Mouse (Mus musculus) embryo, embryonic 11 days (tissue): Measurements from ENCODE around the gene Zfp638.

ENCODE experiments used
- DNase-seq: peaks from one replicate; pipeline ENCODE4 v3.0.0-alpha.2; 2015

Zfp638 gene

GRCm38 (mm10) chr6:83890281-83891015, 23.5 kb downstream of the Zfp638 start:
- no peak for DNase-seq

DNA sequence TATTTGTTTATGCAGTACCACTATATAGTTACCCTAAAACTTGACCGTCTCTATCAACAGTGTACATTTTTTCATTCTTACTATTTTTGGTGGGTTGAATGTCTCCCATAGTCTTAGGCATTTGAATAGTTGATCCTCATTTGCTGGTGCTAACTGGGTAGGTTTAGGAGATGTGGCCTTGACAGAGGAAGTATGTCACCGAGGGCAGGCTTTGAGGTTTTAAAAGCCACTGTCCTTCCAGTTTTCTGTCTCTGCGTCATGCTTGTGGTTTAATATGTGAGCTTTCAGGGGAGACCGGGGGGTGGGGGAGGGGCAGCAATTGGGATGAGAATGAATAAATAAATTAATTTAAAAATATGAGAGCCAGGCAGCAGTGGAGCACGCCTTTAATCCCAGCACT, 24.3 kb downstream of the Zfp638 start:
- no peak for DNase-seq

GRCm38 (mm10) chr6:83891687-83892086, 24.8 kb downstream of the Zfp638 start:
- DNase-seq = no peak

DNA sequence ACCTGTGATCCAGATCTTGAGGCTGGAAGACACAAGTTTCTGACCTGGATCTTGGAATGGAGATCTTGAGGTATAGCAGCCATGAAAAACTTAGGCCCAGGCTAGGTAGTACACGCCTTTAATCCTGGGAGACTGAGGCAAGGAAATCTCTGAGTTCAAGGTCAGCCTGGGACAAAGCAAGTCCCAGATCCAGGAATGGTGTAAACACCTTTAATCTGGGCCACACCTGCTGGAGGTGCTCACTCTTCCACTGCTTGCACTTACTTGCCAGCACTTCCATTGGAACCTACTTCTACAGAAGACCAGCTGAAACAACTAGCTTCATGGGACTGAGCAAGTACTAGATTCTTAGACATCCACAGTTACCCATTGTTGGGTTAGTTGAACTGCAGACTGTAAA, 26.2 kb downstream of the Zfp638 start:
- no peak for DNase-seq

DNA sequence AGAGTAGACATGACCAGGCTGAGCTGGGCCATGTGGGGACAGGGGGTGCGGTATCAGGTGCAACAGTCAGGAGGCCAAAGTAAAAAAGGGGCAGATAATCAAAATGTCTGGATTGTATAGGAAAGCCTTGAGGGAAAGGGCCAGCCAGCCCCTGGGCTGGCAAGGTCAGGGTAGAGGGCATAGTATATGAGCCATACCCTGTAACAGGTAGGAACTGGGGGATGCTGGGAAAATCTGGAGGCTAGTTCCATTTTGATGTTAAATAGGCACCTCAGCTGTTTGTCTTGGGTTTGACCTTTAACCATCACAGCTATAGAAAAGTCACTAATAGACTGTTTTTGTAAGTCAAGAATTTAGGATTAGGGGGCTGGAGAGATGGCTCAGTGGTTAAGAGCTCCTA, 26.7 kb downstream of the Zfp638 start:
- DNase-seq = no peak

GRCm38 (mm10) chr6:83899142-83899541, 32.2 kb downstream of the Zfp638 start:
- no peak for DNase-seq

- no peak for DNase-seq
These were observed 38.4 kb downstream of the Zfp638 start for GRCm38 (mm10) chr6:83905276-83905675.

DNA sequence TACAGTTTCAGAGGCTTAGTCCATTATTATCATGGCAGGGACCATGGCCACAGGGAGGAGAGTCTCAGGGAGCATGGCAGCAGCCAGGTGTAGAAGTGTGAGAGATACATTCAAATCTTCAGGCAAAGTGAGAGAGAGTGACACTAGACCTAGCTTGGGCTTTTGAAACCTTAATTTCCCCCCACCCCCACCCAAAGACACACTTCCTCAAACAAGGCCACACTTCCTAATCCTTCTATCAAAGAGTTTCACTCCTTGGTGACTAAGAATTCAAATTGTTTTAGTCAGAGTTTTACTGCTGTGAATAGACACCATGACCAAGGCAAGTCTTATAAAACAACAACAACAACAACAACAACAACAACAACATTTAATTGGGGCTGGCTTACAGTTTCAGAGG, 39.8 kb downstream of the Zfp638 start:
- no peak for DNase-seq

DNA sequence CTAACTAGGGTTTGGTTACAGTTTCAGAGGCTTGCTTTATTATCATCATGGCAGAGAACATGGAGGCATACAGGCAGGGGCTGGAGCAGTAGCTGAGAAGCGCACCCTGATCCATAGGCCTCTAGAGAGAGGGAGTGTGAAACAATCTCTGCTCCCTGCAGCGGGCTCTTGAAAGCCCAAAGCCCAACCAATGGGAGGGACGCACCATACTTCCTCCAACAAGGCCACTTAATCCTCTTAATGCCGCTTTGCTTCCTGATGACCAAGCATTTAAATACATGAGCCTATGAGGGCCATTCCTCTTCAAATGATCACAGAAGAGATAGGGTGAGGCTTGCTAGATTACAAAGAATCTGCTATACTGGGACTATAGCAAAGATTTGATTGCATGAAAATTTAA, 41.5 kb downstream of the Zfp638 start:
- DNase-seq = no peak

- DNase-seq = no peak
These were observed 46.8 kb downstream of the Zfp638 start for GRCm38 (mm10) chr6:83913710-83914109.

- peak; percentile 98 for DNase-seq
These were observed 47.3 kb downstream of the Zfp638 start for GRCm38 (mm10) chr6:83914183-83914719.

GRCm38 (mm10) chr6:83914720-83915271, 47.9 kb downstream of the Zfp638 start:
- no peak for DNase-seq

DNA sequence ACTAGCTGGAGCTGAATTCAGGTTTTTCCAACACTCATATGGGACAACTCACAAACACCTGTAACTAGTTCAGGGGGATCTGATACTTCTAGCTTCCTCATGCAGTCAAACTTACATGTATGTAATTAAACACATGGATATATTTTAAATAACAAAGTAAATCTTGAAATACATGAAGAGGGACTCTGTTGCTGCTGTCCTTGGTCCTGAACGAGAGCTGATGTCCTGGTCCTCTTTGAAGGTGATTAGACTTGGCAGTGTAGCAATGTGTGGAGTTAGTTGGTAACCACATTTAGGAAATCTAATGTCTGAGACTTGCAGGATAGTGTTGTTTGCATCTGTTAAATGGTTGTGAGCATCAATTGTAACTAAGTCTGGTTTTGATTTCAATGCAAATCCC, 60.5 kb downstream of the Zfp638 start:
- peak; percentile 63 for DNase-seq

DNA sequence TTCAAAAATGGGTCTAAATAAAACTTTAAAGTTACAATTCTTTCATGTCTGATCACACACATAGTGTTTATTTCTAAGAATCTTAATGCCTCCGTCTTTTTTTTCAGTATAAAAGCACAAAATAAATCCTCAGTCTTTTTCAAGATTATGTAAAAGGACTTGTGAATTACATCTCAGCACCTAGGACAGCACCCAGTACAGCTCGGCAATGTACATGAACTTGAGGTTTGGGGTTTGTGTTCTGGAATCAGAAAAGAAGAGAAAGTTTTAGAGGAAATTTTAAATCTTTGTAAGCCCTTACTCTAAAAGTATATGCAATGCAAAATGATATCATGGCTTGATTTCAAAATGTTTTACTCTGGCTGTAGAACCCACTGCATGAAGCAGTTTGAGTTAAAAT, 61.3 kb downstream of the Zfp638 start:
- peak; percentile 30 for DNase-seq

GRCm38 (mm10) chr6:83939492-83939891, 72.6 kb downstream of the Zfp638 start:
- no peak for DNase-seq

GRCm38 (mm10) chr6:83942806-83943205, 75.9 kb downstream of the Zfp638 start:
- DNase-seq = no peak

- DNase-seq = no peak
These were observed 86.7 kb downstream of the Zfp638 start for GRCm38 (mm10) chr6:83953603-83954002.

DNA sequence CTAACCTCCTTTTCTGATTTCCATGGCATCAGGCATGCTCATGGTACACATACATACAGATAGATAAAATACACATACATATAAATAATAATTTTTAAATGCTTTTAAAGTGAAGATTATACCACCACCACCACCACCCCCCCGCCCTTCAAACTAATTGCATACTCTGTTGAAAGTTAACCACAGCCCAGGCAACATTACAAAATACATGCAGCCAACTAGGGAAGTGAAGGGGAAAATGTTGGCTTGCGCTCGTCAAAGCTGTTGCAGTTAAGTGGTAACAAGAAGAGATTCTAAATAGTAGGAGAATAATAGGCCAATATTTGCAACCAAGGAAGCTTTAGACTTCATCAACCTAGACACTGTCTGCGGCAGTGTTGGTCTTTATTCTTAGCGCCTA, 120.7 kb downstream of the Zfp638 start:
- no peak for DNase-seq

GRCm38 (mm10) chr6:84002716-84003115, 135.8 kb downstream of the Zfp638 start:
- no peak for DNase-seq

- no peak for DNase-seq
These were observed 137.4 kb downstream of the Zfp638 start for GRCm38 (mm10) chr6:84004295-84004694.

- DNase-seq = peak; percentile 73
These were observed 141.7 kb downstream of the Zfp638 start, which contains the start of gene Dysf for GRCm38 (mm10) chr6:84008363-84009171. Dysf (plus strand) TSS chr6:84008590.

DNA sequence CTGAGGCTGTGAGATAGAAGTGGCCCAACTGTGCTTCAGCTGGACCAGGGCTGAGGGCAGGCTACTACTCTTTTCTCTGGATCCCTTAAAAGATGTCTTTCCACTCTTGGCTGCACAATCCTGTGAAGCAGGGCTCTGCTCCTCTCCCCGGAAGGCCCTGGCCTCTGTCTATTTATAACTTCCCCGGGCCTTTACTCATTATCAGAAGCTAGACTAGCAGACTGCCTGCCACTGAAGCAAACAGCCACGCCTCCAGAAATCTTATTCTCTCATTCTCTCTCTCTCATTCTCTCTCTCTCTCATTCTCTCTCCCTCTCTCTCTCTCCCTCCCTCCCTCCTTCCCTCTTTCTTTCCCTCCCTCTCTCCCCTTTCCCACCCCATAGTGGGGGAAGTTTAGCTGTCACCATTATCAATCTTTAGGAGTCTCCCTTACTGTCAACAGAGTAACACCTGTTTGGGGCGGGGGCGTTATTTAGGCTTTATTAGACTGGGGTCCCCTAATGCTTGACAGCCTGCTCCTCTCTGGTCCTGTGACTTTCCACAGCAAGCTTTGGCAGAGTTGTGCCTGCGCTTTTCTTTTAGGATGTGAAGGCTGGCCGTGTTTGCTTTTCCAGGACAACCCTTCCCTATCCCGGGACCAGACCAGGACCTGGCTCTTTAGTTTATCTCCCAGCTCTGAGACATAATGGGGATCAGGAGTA, 142.4 kb downstream of the Zfp638 start:
- no peak for DNase-seq

DNA sequence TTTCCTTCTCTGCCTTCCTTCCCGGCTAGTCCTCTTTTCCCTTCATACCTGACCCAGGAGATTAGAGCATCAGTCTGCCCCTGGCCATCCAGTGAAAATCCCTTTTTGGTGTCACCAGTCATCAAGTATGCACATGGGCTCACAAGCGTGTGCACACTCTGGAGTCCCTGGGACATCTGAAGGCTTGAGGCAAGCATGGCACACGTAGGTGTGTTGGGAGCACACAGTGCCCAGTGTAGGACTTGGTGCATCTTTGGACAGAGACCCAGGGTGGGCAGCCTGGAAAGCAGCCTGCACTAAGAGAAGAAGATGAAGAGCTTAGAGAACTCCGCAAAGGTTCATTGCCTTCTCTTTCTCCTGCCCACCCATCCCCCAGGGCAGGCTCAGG, 143.0 kb downstream of the Zfp638 start:
- DNase-seq = no peak
